Mouse (Mus musculus): ENCODE measurements around the gene Trpm2. TPM values are rescaled to one million over a fixed set of nuclear protein-coding genes. Genes with fewer than 3 reads are reported as not detected.
"Not testable (repeated sequence)": the region's sequence is repeated elsewhere in the genome, so short reads cannot be mapped to it uniquely, and the experiment has no call there.

Trpm2 gene
- polyA plus RNA-seq, 1 experiment from 2014 or later = 0.63 TPM

DNA sequence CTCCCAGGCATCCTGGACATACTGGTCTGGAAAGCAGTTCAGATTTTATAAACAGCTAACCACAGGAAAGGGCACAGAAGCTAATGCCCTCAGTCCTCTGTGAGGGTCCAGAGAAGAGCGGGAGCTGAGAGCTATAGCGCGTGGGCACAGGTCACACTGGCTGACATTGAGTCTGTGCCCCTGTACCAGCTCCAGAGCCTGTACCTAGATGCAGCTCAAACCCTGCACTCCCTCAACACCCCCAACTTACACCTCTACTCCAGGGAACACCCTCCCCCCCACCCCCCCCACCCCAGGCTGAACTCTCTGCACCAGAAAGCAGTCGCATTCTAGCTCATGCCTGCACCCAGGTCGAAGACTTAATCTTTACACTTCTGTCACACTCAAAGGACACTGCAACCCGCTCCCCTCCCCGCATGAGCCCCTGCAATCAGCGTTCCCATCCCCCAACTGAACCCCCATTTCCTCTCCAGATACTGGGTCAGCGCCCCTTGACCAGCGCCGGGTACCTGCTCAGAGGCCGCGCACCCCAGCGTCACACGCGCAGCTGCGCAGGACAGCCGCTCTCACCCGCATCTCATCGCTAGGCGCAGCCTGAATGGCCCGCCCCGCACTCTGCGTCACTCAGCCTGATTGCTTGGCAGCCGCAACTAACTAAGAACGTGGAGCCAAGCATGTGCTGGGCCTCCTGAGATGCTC, 940 bp downstream of the Trpm2 start:
- TF ChIP-seq CTCF (IDR thresholded peaks at IDR 0.05; ENCODE audit: low read depth) = no peak
- Histone ChIP-seq H3K27ac (ENCODE audit: low read depth) (no peak overlapping the region), H3K4me2 (peak overlapping the region; percentile 56), H3K36me3 (ENCODE audit: insufficient read depth) (no peaks in the 10 kb centered on the region), H3K4me1 (ENCODE audit: insufficient read depth) (no peaks in the 10 kb centered on the region), H3K9me3 (ENCODE audit: low read depth, low read length) (no peaks in the 10 kb centered on the region), H3K4me3 (ENCODE audit: low read depth, low read length) (peak overlapping the region; percentile 24), H3K9ac (peak overlapping the region; percentile 9; the same call in 1 of the 2 replicates), H3K27me3 (ENCODE audit: insufficient read depth, low read length) (peaks cover 30% of the 10 kb centered on the region)
- DNase-seq (peak; percentile 77), ATAC-seq (ENCODE audit: insufficient read depth) (peak; percentile 44; the same call in 1 of the 2 replicates)
- 6% methylated on average over 26 of the region's 26 CpGs for WGBS

DNA sequence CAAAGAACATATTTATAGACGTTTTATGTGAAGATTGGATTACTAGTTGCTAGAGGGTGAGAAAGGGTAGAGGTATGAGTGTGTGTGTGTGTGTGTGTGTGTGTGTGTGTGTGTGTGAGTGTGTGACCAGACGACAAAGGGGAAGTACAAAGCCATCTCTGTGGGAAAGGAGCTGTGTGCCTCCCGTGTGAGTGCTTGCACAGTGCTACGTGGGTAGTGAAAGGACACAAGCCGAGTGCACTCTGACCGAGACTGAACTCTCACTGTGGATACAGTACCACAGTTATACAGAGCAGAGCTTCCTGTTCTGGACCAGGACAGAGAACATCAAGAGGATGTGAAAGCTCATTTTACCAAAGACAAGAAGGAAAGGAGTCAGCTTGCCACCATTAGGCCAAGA, 6.4 kb downstream of the Trpm2 start:
- H3K4me2 ChIP-seq = no peak overlapping the region
- 78% methylated on average over 6 of the region's 6 CpGs for WGBS
- H3K4me1 ChIP-seq (ENCODE audit: insufficient read depth) = no peaks in the 10 kb centered on the region
- TF ChIP-seq CTCF (IDR thresholded peaks at IDR 0.05; ENCODE audit: low read depth) = no peak
- ATAC-seq (ENCODE audit: insufficient read depth) (no peak), DNase-seq (no peak)
- H3K9ac ChIP-seq = no peak overlapping the region
- H3K4me3 ChIP-seq (ENCODE audit: low read depth, low read length) = no peak overlapping the region
- H3K27ac ChIP-seq (ENCODE audit: low read depth) = no peak overlapping the region
- no peaks in the 10 kb centered on the region for H3K9me3 ChIP-seq (ENCODE audit: low read depth, low read length)
- no peaks in the 10 kb centered on the region for H3K36me3 ChIP-seq (ENCODE audit: insufficient read depth)
- H3K27me3 ChIP-seq (ENCODE audit: insufficient read depth, low read length) = peaks cover 12% of the 10 kb centered on the region

DNA sequence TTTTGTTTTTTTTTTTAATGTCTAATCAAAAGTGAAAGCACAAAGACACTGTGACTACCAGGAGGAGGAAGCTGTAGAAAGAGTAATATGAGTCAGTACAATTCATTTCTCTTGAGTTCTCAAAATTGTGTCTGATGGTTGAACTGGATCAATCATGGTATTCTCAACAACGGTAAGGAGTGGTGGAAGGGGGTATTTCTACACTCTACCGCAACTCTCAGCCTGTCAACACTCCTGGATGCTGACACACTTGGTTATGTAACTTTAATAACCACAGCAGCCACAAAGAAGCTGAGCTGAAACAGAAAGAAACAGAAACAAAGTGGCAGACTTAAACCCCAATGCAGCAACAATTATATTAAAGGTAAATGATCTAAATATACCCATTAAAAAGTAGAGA, 7.6 kb downstream of the Trpm2 start:
- Histone ChIP-seq H3K4me2 (no peak overlapping the region), H3K4me1 (ENCODE audit: insufficient read depth) (no peaks in the 10 kb centered on the region), H3K4me3 (ENCODE audit: low read depth, low read length) (no peak overlapping the region), H3K27me3 (ENCODE audit: insufficient read depth, low read length) (peaks cover 1% of the 10 kb centered on the region; the same call in 1 of the 2 replicates), H3K36me3 (ENCODE audit: insufficient read depth) (no peaks in the 10 kb centered on the region), H3K9ac (no peak overlapping the region), H3K9me3 (ENCODE audit: low read depth, low read length) (no peaks in the 10 kb centered on the region), H3K27ac (ENCODE audit: low read depth) (no peak overlapping the region)
- 77% methylated on average over 2 of the region's 2 CpGs for WGBS
- no peak for TF ChIP-seq CTCF (IDR thresholded peaks at IDR 0.05; ENCODE audit: low read depth)
- no peak for ATAC-seq (ENCODE audit: insufficient read depth)
- DNase-seq = no peak

DNA sequence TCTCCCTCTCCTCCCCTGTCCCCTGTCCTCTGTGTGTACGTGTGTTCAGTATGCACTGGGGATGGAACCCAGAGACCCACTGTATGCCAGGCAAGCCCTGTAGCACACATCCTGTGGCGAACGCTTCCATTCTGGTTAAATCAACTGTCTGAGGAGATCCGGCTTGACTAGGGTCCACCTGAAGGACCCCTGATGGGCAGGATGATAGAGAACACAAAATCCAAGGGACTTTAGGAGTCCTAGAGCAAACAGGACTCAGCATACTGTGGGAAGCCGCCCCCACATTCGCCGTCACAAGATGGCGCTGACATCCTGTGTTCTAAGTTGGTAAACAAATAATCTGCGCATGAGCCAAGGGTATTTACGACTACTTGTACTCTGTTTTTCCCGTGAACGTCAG, 19.9 kb downstream of the Trpm2 start:
- H3K27me3 ChIP-seq (ENCODE audit: insufficient read depth, low read length); H3K4me1 ChIP-seq (ENCODE audit: insufficient read depth); H3K9me3 ChIP-seq (ENCODE audit: low read depth, low read length); ATAC-seq (ENCODE audit: insufficient read depth); DNase-seq; H3K4me2 ChIP-seq; H3K4me3 ChIP-seq (ENCODE audit: low read depth, low read length); H3K36me3 ChIP-seq (ENCODE audit: insufficient read depth); H3K9ac ChIP-seq; H3K27ac ChIP-seq (ENCODE audit: low read depth): not testable (repeated sequence)
- WGBS = 86% methylated on average over 9 of the region's 12 CpGs

DNA sequence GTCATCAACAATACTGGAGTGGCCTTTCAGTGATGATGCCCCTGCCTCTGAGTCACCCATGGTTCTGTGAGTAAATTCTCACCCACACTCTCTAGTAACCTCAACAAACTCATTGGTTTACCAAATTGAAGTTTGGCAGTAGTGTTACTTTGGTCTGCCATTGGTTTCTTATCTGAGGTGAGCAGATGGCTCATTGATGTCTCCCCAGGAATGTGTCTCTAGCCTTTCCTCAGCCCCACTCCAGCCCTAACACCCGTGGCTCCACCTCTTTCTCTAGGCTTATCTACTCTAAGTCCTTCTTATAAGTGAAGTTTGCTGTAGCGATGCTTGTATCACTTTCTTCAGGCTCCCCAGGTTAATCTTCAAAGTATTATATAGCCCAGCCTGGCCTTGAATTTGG, 30.7 kb downstream of the Trpm2 start:
- 39% methylated on average over 2 of the region's 2 CpGs for WGBS
- Histone ChIP-seq H3K4me2 (no peak overlapping the region), H3K27me3 (ENCODE audit: insufficient read depth, low read length) (no peaks in the 10 kb centered on the region), H3K9ac (no peak overlapping the region), H3K27ac (ENCODE audit: low read depth) (no peak overlapping the region), H3K4me3 (ENCODE audit: low read depth, low read length) (no peak overlapping the region), H3K36me3 (ENCODE audit: insufficient read depth) (no peaks in the 10 kb centered on the region), H3K4me1 (ENCODE audit: insufficient read depth) (no peaks in the 10 kb centered on the region), H3K9me3 (ENCODE audit: low read depth, low read length) (no peaks in the 10 kb centered on the region)
- no peak for TF ChIP-seq CTCF (IDR thresholded peaks at IDR 0.05; ENCODE audit: low read depth)
- ATAC-seq (ENCODE audit: insufficient read depth) (no peak), DNase-seq (no peak)

DNA sequence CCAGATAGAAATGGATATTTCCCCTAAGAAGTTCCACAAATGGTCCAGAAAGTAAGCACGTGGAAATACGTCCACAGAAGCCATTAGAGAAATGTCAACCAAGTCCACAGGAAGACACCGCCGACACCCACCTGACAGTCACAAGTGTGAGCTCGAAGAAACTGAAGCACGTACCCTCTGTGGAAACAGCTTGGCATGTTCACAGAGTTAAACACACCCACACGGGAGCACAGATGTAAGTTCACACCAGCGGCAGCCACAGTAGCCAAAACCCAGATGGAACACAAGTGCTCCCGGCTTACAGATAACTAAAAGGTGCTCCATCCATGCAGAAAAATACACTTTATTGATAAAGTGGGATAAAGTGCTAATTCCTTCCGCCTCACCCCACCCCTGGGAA, 43.0 kb downstream of the Trpm2 start:
- TF ChIP-seq CTCF (IDR thresholded peaks at IDR 0.05; ENCODE audit: low read depth) = no peak
- no peak overlapping the region for H3K9ac ChIP-seq
- no peak overlapping the region for H3K4me3 ChIP-seq (ENCODE audit: low read depth, low read length)
- H3K36me3 ChIP-seq (ENCODE audit: insufficient read depth) = no peaks in the 10 kb centered on the region
- no peak overlapping the region for H3K27ac ChIP-seq (ENCODE audit: low read depth)
- H3K27me3 ChIP-seq (ENCODE audit: insufficient read depth, low read length) = no peaks in the 10 kb centered on the region
- H3K4me1 ChIP-seq (ENCODE audit: insufficient read depth) = no peaks in the 10 kb centered on the region
- no peak overlapping the region for H3K4me2 ChIP-seq
- WGBS = 59% methylated on average over 10 of the region's 10 CpGs
- no peaks in the 10 kb centered on the region for H3K9me3 ChIP-seq (ENCODE audit: low read depth, low read length)
- ATAC-seq (ENCODE audit: insufficient read depth) (no peak), DNase-seq (no peak)

DNA sequence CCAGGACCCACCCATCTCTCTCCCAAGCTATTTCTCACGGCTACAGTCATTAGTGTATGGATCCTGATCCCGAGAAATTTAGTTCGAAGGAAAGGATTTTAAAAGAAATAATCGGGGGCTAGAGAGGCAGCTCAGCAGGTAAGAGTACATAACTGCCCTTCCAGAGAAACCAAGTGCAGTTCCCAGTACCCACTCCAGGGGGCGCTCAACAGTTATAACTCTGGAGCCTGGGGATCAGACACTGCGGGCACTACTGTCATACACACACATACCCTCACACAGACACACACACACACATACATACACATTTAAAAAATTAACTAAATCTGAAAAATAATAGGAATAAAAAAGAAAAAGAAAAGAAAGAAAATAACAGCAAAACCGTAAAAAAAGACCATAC, 44.2 kb downstream of the Trpm2 start:
- peak; percentile 63 for TF ChIP-seq CTCF (IDR thresholded peaks at IDR 0.05; ENCODE audit: low read depth)
- Histone ChIP-seq H3K4me3 (ENCODE audit: low read depth, low read length) (no peak overlapping the region), H3K27me3 (ENCODE audit: insufficient read depth, low read length) (no peaks in the 10 kb centered on the region), H3K9ac (no peak overlapping the region), H3K4me1 (ENCODE audit: insufficient read depth) (no peaks in the 10 kb centered on the region), H3K36me3 (ENCODE audit: insufficient read depth) (no peaks in the 10 kb centered on the region), H3K4me2 (no peak overlapping the region), H3K9me3 (ENCODE audit: low read depth, low read length) (no peaks in the 10 kb centered on the region), H3K27ac (ENCODE audit: low read depth) (no peak overlapping the region)
- 38% methylated on average over 7 of the region's 7 CpGs for WGBS
- ATAC-seq (ENCODE audit: insufficient read depth) (no peak), DNase-seq (peak; percentile 68)
